Mouse (Mus musculus): ENCODE measurements at regions not wholly inside any gene's neighbourhood (a gene's known extent, or its start where the extent isn't known, plus 50 kb on each side); places are given as distances from the start of the nearest gene placed in this dataset.
"Not testable (repeated sequence)": the region's sequence is repeated elsewhere in the genome, so short reads cannot be mapped to it uniquely, and the experiment has no call there.

DNA sequence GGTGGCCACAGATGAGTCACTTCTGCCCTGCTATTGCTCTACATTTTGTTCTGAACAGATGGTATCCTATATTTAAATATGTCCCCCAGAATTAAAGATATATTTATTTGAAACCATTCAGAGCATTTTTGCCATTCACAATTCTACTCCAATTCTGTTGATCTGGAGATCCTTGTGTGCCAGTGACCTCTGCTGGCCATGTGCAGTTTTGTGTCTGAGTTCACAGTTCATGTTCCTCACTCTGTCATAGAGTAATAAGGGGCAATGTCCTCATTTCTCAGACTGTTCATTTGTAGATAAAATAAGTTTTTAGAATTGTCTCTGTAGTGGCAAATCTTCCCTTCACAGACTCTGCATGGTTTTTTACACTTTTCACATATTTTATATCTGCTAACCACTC lies 788.8 kb downstream of the Adam6a start:
- no peak for TF ChIP-seq MAZ (IDR thresholded peaks at IDR 0.05; ENCODE audit: low read depth, low read length)
- TF ChIP-seq POLR2AphosphoS5 (IDR thresholded peaks at IDR 0.05; ENCODE audit: borderline replicate concordance, low read depth, low read length), result no peak
- 0 out of 6 replicates have a peak, but pooled peaks of 1 of the 3 experiments have one; percentile 8 for TF ChIP-seq CTCF (IDR thresholded peaks at IDR 0.05 in 2 of 3, conservative IDR thresholded peaks at IDR 0.05 in 1 of 3; ENCODE audit: control insufficient read depth in 1 of 3, insufficient read depth in 1 of 3, low read depth in 2 of 3, low read length in 3 of 3, poor library complexity in 1 of 3, severe bottlenecking in 1 of 3)
- no peak for TF ChIP-seq ELF1 (IDR thresholded peaks at IDR 0.05; ENCODE audit: low read depth, low read length)
- H3K27ac ChIP-seq (ENCODE audit: control insufficient read depth, low read depth, low read length), result no peak overlapping the region
- H3K36me3 ChIP-seq (ENCODE audit: control insufficient read depth in 1 of 2, insufficient read depth in 2 of 2, low read length in 2 of 2), result no peaks in the 10 kb centered on the region
- H3K9ac ChIP-seq (ENCODE audit: control insufficient read depth, low read depth, low read length, poor library complexity, severe bottlenecking), result no peak overlapping the region
- DNase-seq (ENCODE audit: low read depth, low spot score), result no peak
- H3K4me1 ChIP-seq (ENCODE audit: control insufficient read depth in 1 of 2, insufficient read depth in 2 of 2, low read length in 2 of 2), result no peaks in the 10 kb centered on the region
- no peak overlapping the region for H3K4me3 ChIP-seq (ENCODE audit: control insufficient read depth in 1 of 2, insufficient read depth in 1 of 2, low read depth in 2 of 2, low read length in 2 of 2)
- H3K9me3 ChIP-seq (replicated peaks; ENCODE audit: insufficient read depth, low read length), result no peaks in the 10 kb centered on the region
- H3K27me3 ChIP-seq (ENCODE audit: control insufficient read depth in 1 of 2, insufficient read depth in 2 of 2, low read length in 2 of 2), result no peaks in the 10 kb centered on the region
- H3K79me2 ChIP-seq (ENCODE audit: control insufficient read depth, insufficient read depth, low read length, poor library complexity), result no peaks in the 10 kb centered on the region

GRCm38 (mm10) chr12:114366276-114366675 lies 822.6 kb downstream of the Adam6a start:
- H3K4me3 ChIP-seq (ENCODE audit: control insufficient read depth in 1 of 2, insufficient read depth in 1 of 2, low read depth in 2 of 2, low read length in 2 of 2), result no peak overlapping the region
- no peak overlapping the region for H3K27ac ChIP-seq (ENCODE audit: control insufficient read depth, low read depth, low read length)
- peak; percentile 10 for DNase-seq (ENCODE audit: low read depth, low spot score)
- H3K36me3 ChIP-seq (ENCODE audit: control insufficient read depth in 1 of 2, insufficient read depth in 2 of 2, low read length in 2 of 2), result no peaks in the 10 kb centered on the region
- H3K9me3 ChIP-seq (replicated peaks; ENCODE audit: insufficient read depth, low read length), result no peaks in the 10 kb centered on the region
- no peak overlapping the region for H3K9ac ChIP-seq (ENCODE audit: control insufficient read depth, low read depth, low read length, poor library complexity, severe bottlenecking)
- TF ChIP-seq POLR2AphosphoS2 (IDR thresholded peaks at IDR 0.05; ENCODE audit: low read length), result no peak
- peak in 2 of 3 experiments; percentile 15 to 36; a peak in 4 of 6 replicates for TF ChIP-seq CTCF (IDR thresholded peaks at IDR 0.05 in 2 of 3, conservative IDR thresholded peaks at IDR 0.05 in 1 of 3; ENCODE audit: control insufficient read depth in 1 of 3, insufficient read depth in 1 of 3, low read depth in 2 of 3, low read length in 3 of 3, poor library complexity in 1 of 3, severe bottlenecking in 1 of 3)
- TF ChIP-seq BHLHE40 (IDR thresholded peaks at IDR 0.05; ENCODE audit: borderline replicate concordance, low read depth, low read length), result no peak
- H3K79me2 ChIP-seq (ENCODE audit: control insufficient read depth, insufficient read depth, low read length, poor library complexity), result no peaks in the 10 kb centered on the region
- H3K27me3 ChIP-seq (ENCODE audit: control insufficient read depth in 1 of 2, insufficient read depth in 2 of 2, low read length in 2 of 2), result no peaks in the 10 kb centered on the region
- no peaks in the 10 kb centered on the region for H3K4me1 ChIP-seq (ENCODE audit: control insufficient read depth in 1 of 2, insufficient read depth in 2 of 2, low read length in 2 of 2)

- H3K4me3 ChIP-seq (ENCODE audit: control insufficient read depth in 1 of 2, insufficient read depth in 1 of 2, low read depth in 2 of 2, low read length in 2 of 2); H3K27me3 ChIP-seq (ENCODE audit: control insufficient read depth in 1 of 2, insufficient read depth in 2 of 2, low read length in 2 of 2); H3K79me2 ChIP-seq (ENCODE audit: control insufficient read depth, insufficient read depth, low read length, poor library complexity); H3K36me3 ChIP-seq (ENCODE audit: control insufficient read depth in 1 of 2, insufficient read depth in 2 of 2, low read length in 2 of 2); H3K4me1 ChIP-seq (ENCODE audit: control insufficient read depth in 1 of 2, insufficient read depth in 2 of 2, low read length in 2 of 2); DNase-seq (ENCODE audit: low read depth, low spot score); H3K9ac ChIP-seq (ENCODE audit: control insufficient read depth, low read depth, low read length, poor library complexity, severe bottlenecking); H3K27ac ChIP-seq (ENCODE audit: control insufficient read depth, low read depth, low read length); H3K9me3 ChIP-seq (replicated peaks; ENCODE audit: insufficient read depth, low read length): not testable (repeated sequence)
Observed at GRCm38 (mm10) chr12:114378696-114379350, 835.1 kb downstream of the Adam6a start.

GRCm38 (mm10) chr12:114391447-114391846 lies 847.7 kb downstream of the Adam6a start:
- H3K27ac ChIP-seq (ENCODE audit: control insufficient read depth, low read depth, low read length), result no peak overlapping the region
- H3K27me3 ChIP-seq (ENCODE audit: control insufficient read depth in 1 of 2, insufficient read depth in 2 of 2, low read length in 2 of 2), result no peaks in the 10 kb centered on the region
- H3K79me2 ChIP-seq (ENCODE audit: control insufficient read depth, insufficient read depth, low read length, poor library complexity), result no peaks in the 10 kb centered on the region
- no peaks in the 10 kb centered on the region for H3K36me3 ChIP-seq (ENCODE audit: control insufficient read depth in 1 of 2, insufficient read depth in 2 of 2, low read length in 2 of 2)
- TF ChIP-seq SMC3 (IDR thresholded peaks at IDR 0.05; ENCODE audit: low read depth, low read length), result no peak
- TF ChIP-seq E2F4 (IDR thresholded peaks at IDR 0.05; ENCODE audit: borderline replicate concordance, low read depth, low read length), result no peak
- TF ChIP-seq MAZ (IDR thresholded peaks at IDR 0.05; ENCODE audit: low read depth, low read length), result no peak
- no peak for TF ChIP-seq CTCF (IDR thresholded peaks at IDR 0.05 in 2 of 3, conservative IDR thresholded peaks at IDR 0.05 in 1 of 3; ENCODE audit: control insufficient read depth in 1 of 3, insufficient read depth in 1 of 3, low read depth in 2 of 3, low read length in 3 of 3, poor library complexity in 1 of 3, severe bottlenecking in 1 of 3)
- no peak for TF ChIP-seq TAL1 (IDR thresholded peaks at IDR 0.05; ENCODE audit: low read length)
- no peak for TF ChIP-seq HCFC1 (IDR thresholded peaks at IDR 0.05; ENCODE audit: low read depth, low read length)
- TF ChIP-seq MAX (IDR thresholded peaks at IDR 0.05; ENCODE audit: low read length), result no peak
- no peak for TF ChIP-seq ZC3H11A (IDR thresholded peaks at IDR 0.05; ENCODE audit: low read depth, low read length)
- no peak for TF ChIP-seq MXI1 (IDR thresholded peaks at IDR 0.05; ENCODE audit: low read depth, low read length)
- H3K4me1 ChIP-seq (ENCODE audit: control insufficient read depth in 1 of 2, insufficient read depth in 2 of 2, low read length in 2 of 2), result no peaks in the 10 kb centered on the region
- DNase-seq (ENCODE audit: low read depth, low spot score), result no peak
- no peak overlapping the region for H3K4me3 ChIP-seq (ENCODE audit: control insufficient read depth in 1 of 2, insufficient read depth in 1 of 2, low read depth in 2 of 2, low read length in 2 of 2)
- no peaks in the 10 kb centered on the region for H3K9me3 ChIP-seq (replicated peaks; ENCODE audit: insufficient read depth, low read length)
- H3K9ac ChIP-seq (ENCODE audit: control insufficient read depth, low read depth, low read length, poor library complexity, severe bottlenecking), result no peak overlapping the region
